Mouse (Mus musculus): Measurements from ENCODE around the gene Nlrc5. TPM values are rescaled to one million over a fixed set of nuclear protein-coding genes. Genes with fewer than 3 reads are reported as not detected.

The Nlrc5 gene
- polyA plus RNA-seq, 1 experiment from 2014 or later = 0.10 TPM

Small RNA genes lying within 50 kb of the gene (microRNA-seq; reads per million reads assigned to microRNA genes)
- gene Mir7072 = not detected

Other genes starting within 250 kb of the Nlrc5 start
- gene Nup93, start 219.8 kb upstream of the Nlrc5 start, polyA plus RNA-seq (2015; fragmentation: Nextera tagmentation; extraction: Ambion mirVana) = 99.9 and 101 TPM in 2 replicates
- 0.14 TPM in 1 of 2 replicates, not detected in the other for gene Slc12a3, start 105.2 kb upstream of the Nlrc5 start, polyA plus RNA-seq (2015; fragmentation: Nextera tagmentation; extraction: Ambion mirVana)
- 107 and 116 TPM in 2 replicates for gene Herpud1, start 47.9 kb upstream of the Nlrc5 start, polyA plus RNA-seq (2015; fragmentation: Nextera tagmentation; extraction: Ambion mirVana)
- gene Cpne2, start 98.6 kb downstream of the Nlrc5 start, polyA plus RNA-seq (2015; fragmentation: Nextera tagmentation; extraction: Ambion mirVana) = 9.6 and 10.3 TPM in 2 replicates
- gene Rspry1, start 167.6 kb downstream of the Nlrc5 start, polyA plus RNA-seq (2015; fragmentation: Nextera tagmentation; extraction: Ambion mirVana) = 33.7 and 35.2 TPM in 2 replicates
- gene Fam192a, start 167.6 kb downstream of the Nlrc5 start, polyA plus RNA-seq (2015; fragmentation: Nextera tagmentation; extraction: Ambion mirVana) = 55.4 and 59.8 TPM in 2 replicates
- gene Arl2bp, start 232.2 kb downstream of the Nlrc5 start, polyA plus RNA-seq (2015; fragmentation: Nextera tagmentation; extraction: Ambion mirVana) = 147 TPM in 2 replicates

Data from lung, embryonic 15.5 days (tissue).